Mouse (Mus musculus): ENCODE data around the gene Erc2. TPM values are rescaled to one million over a fixed set of nuclear protein-coding genes. Genes with fewer than 3 reads are reported as not detected.

Erc2 gene
- polyA plus RNA-seq, 1 experiment, result 0.53 TPM

GRCm38 (mm10) chr14:27892416-27892815, 270.2 kb downstream of the Erc2 start:
- TF ChIP-seq POLR2A (IDR thresholded peaks at IDR 0.05; ENCODE audit: insufficient read length, low read depth) (no peak), MYOD1 (IDR thresholded peaks at IDR 0.05; ENCODE audit: control insufficient read depth in 1 of 3, insufficient read length in 2 of 3, low read depth in 2 of 3) (no peak), USF1 (IDR thresholded peaks at IDR 0.05; ENCODE audit: low read depth) (no peak)
- Histone ChIP-seq H3K79me2 (ENCODE audit: control insufficient read depth, insufficient read depth) (no peaks in the 10 kb centered on the region), H3K27me3 (ENCODE audit: control insufficient read depth, insufficient read depth, insufficient read length) (no peaks in the 10 kb centered on the region), H3K36me3 (ENCODE audit: control insufficient read depth, insufficient read depth) (no peaks in the 10 kb centered on the region), H3K4me2 (ENCODE audit: low read depth) (no peak overlapping the region), H3K4me3 (no peak overlapping the region), H3ac (ENCODE audit: control insufficient read depth, insufficient read length) (no peak overlapping the region)

- Histone ChIP-seq H3ac (ENCODE audit: control insufficient read depth, insufficient read length) (no peak overlapping the region), H3K4me3 (no peak overlapping the region), H3K4me2 (ENCODE audit: low read depth) (no peak overlapping the region), H3K36me3 (ENCODE audit: control insufficient read depth, insufficient read depth) (no peaks in the 10 kb centered on the region), H3K79me2 (ENCODE audit: control insufficient read depth, insufficient read depth) (no peaks in the 10 kb centered on the region), H3K27me3 (ENCODE audit: control insufficient read depth, insufficient read depth, insufficient read length) (no peaks in the 10 kb centered on the region)
- TF ChIP-seq SRF (IDR thresholded peaks at IDR 0.05; ENCODE audit: control insufficient read depth, insufficient read length, low read depth) (no peak), CEBPB (IDR thresholded peaks at IDR 0.05; ENCODE audit: insufficient read depth, poor library complexity, severe bottlenecking) (no peak), REST (IDR thresholded peaks at IDR 0.05; ENCODE audit: insufficient read depth, insufficient read length) (no peak), E2F4 (IDR thresholded peaks at IDR 0.05; ENCODE audit: insufficient read depth) (no peak), TCF3 (IDR thresholded peaks at IDR 0.05; ENCODE audit: insufficient read length, low read depth) (no peak), MYOG (IDR thresholded peaks at IDR 0.05; ENCODE audit: control insufficient read depth in 1 of 3, insufficient read depth in 1 of 3, insufficient read length in 2 of 3, low read depth in 2 of 3) (no peak), MAX (IDR thresholded peaks at IDR 0.05; ENCODE audit: low read depth) (no peak), TCF12 (IDR thresholded peaks at IDR 0.05; ENCODE audit: insufficient read depth, poor library complexity, severe bottlenecking) (no peak), POLR2AphosphoS2 (IDR thresholded peaks at IDR 0.05; ENCODE audit: insufficient read length, low read depth) (no peak), POLR2A (IDR thresholded peaks at IDR 0.05; ENCODE audit: insufficient read length, low read depth) (no peak), MYOD1 (IDR thresholded peaks at IDR 0.05; ENCODE audit: control insufficient read depth in 1 of 3, insufficient read length in 2 of 3, low read depth in 2 of 3) (no peak), USF1 (IDR thresholded peaks at IDR 0.05; ENCODE audit: low read depth) (no peak)
Observed at GRCm38 (mm10) chr14:27901772-27902171, 279.5 kb downstream of the Erc2 start.

- no peak for TF ChIP-seq MYOG (IDR thresholded peaks at IDR 0.05; ENCODE audit: control insufficient read depth in 1 of 3, insufficient read depth in 1 of 3, insufficient read length in 2 of 3, low read depth in 2 of 3)
- no peak for TF ChIP-seq SRF (IDR thresholded peaks at IDR 0.05; ENCODE audit: control insufficient read depth, insufficient read length, low read depth)
- no peak for TF ChIP-seq POLR2AphosphoS2 (IDR thresholded peaks at IDR 0.05; ENCODE audit: insufficient read length, low read depth)
- TF ChIP-seq TCF3 (IDR thresholded peaks at IDR 0.05; ENCODE audit: insufficient read length, low read depth), result no peak
- TF ChIP-seq E2F4 (IDR thresholded peaks at IDR 0.05; ENCODE audit: insufficient read depth), result no peak
- no peak for TF ChIP-seq MAX (IDR thresholded peaks at IDR 0.05; ENCODE audit: low read depth)
- no peak for TF ChIP-seq MYOD1 (IDR thresholded peaks at IDR 0.05; ENCODE audit: control insufficient read depth in 1 of 3, insufficient read length in 2 of 3, low read depth in 2 of 3)
- no peak for TF ChIP-seq REST (IDR thresholded peaks at IDR 0.05; ENCODE audit: insufficient read depth, insufficient read length)
- TF ChIP-seq USF1 (IDR thresholded peaks at IDR 0.05; ENCODE audit: low read depth), result no peak
- TF ChIP-seq TCF12 (IDR thresholded peaks at IDR 0.05; ENCODE audit: insufficient read depth, poor library complexity, severe bottlenecking), result no peak
- TF ChIP-seq CEBPB (IDR thresholded peaks at IDR 0.05; ENCODE audit: insufficient read depth, poor library complexity, severe bottlenecking), result no peak
- no peak for TF ChIP-seq POLR2A (IDR thresholded peaks at IDR 0.05; ENCODE audit: insufficient read length, low read depth)
- no peaks in the 10 kb centered on the region for H3K36me3 ChIP-seq (ENCODE audit: control insufficient read depth, insufficient read depth)
- H3ac ChIP-seq (ENCODE audit: control insufficient read depth, insufficient read length), result no peak overlapping the region
- no peak overlapping the region for H3K4me3 ChIP-seq
- H3K79me2 ChIP-seq (ENCODE audit: control insufficient read depth, insufficient read depth), result no peaks in the 10 kb centered on the region
- no peak overlapping the region for H3K4me2 ChIP-seq (ENCODE audit: low read depth)
- H3K27me3 ChIP-seq (ENCODE audit: control insufficient read depth, insufficient read depth, insufficient read length), result no peaks in the 10 kb centered on the region
Observed at GRCm38 (mm10) chr14:27921656-27922373, 299.6 kb downstream of the Erc2 start.

- TF ChIP-seq MYOG (IDR thresholded peaks at IDR 0.05; ENCODE audit: control insufficient read depth in 1 of 3, insufficient read depth in 1 of 3, insufficient read length in 2 of 3, low read depth in 2 of 3), result no peak
- no peak for TF ChIP-seq MYOD1 (IDR thresholded peaks at IDR 0.05; ENCODE audit: control insufficient read depth in 1 of 3, insufficient read length in 2 of 3, low read depth in 2 of 3)
- TF ChIP-seq SRF (IDR thresholded peaks at IDR 0.05; ENCODE audit: control insufficient read depth, insufficient read length, low read depth), result no peak
- no peak for TF ChIP-seq POLR2AphosphoS2 (IDR thresholded peaks at IDR 0.05; ENCODE audit: insufficient read length, low read depth)
- TF ChIP-seq MAX (IDR thresholded peaks at IDR 0.05; ENCODE audit: low read depth), result no peak
- TF ChIP-seq REST (IDR thresholded peaks at IDR 0.05; ENCODE audit: insufficient read depth, insufficient read length), result no peak
- TF ChIP-seq CEBPB (IDR thresholded peaks at IDR 0.05; ENCODE audit: insufficient read depth, poor library complexity, severe bottlenecking), result no peak
- no peak for TF ChIP-seq POLR2A (IDR thresholded peaks at IDR 0.05; ENCODE audit: insufficient read length, low read depth)
- no peak for TF ChIP-seq TCF3 (IDR thresholded peaks at IDR 0.05; ENCODE audit: insufficient read length, low read depth)
- no peak for TF ChIP-seq TCF12 (IDR thresholded peaks at IDR 0.05; ENCODE audit: insufficient read depth, poor library complexity, severe bottlenecking)
- TF ChIP-seq E2F4 (IDR thresholded peaks at IDR 0.05; ENCODE audit: insufficient read depth), result no peak
- no peak for TF ChIP-seq USF1 (IDR thresholded peaks at IDR 0.05; ENCODE audit: low read depth)
- no peaks in the 10 kb centered on the region for H3K79me2 ChIP-seq (ENCODE audit: control insufficient read depth, insufficient read depth)
- no peak overlapping the region for H3K4me2 ChIP-seq (ENCODE audit: low read depth)
- H3K27me3 ChIP-seq (ENCODE audit: control insufficient read depth, insufficient read depth, insufficient read length), result no peaks in the 10 kb centered on the region
- no peak overlapping the region for H3K4me3 ChIP-seq
- no peak overlapping the region for H3ac ChIP-seq (ENCODE audit: control insufficient read depth, insufficient read length)
- no peaks in the 10 kb centered on the region for H3K36me3 ChIP-seq (ENCODE audit: control insufficient read depth, insufficient read depth)
Observed at GRCm38 (mm10) chr14:27927369-27927768, 305.1 kb downstream of the Erc2 start.
